Mouse (Mus musculus): ENCODE data around the gene Hist1h4i.
A peak's percentile ranks its signal among the peaks of the same experiment; 100 is the strongest.

Gene Hist1h4i

DNA sequence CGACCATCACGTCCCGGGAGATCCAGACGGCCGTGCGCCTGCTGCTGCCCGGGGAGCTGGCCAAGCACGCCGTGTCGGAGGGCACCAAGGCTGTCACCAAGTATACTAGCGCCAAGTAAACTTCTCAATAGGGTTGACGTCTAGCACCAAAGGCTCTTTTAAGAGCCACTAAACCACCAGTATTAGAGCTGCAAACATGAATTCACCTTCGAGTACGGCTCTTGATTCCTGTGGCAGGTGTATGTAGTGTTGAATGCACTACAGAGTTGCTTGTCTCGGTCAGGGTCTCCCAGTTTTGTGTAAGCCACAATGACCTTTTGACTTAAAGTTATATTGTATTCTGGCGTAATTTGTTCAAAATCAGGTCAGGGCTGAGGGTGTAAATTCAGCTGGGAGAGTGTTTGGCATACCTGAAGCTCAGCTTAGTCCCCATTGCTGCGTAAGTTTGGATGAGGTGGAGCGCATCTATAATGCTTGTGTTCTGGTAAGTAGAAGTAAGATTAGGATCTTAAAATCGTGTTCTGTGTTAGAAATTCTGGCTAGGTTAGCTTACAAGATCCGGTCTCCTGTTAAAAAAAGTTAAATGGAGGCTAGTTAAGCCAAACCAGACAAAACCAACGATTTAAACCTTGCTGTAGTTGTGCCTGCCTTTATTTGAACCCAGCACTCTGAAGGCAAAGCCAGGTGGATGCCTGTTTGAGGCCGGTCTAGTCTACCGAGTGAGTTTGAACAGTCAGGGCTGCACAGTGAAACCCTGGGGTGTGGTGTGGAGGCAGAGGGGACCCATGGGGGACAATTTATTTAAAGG, 4.8 kb downstream of the Hist1h4i start:
- DNase-seq = no peak

GRCm38 (mm10) chr13:22035267-22036148, 5.7 kb downstream of the Hist1h4i start, which contains the start of the genes Hist1h2ah and Hist1h2bk:
Gene Hist1h2ah (minus strand): TSS chr13:22035568.
Gene Hist1h2bk (plus strand): TSS chr13:22035870.
- DNase-seq = peak; percentile 98

GRCm38 (mm10) chr13:22034443-22035266, 6.5 kb downstream of the Hist1h4i start:
- no peak for DNase-seq

GRCm38 (mm10) chr13:22033741-22034442, 7.3 kb downstream of the Hist1h4i start:
- peak; percentile 61 for DNase-seq

DNA sequence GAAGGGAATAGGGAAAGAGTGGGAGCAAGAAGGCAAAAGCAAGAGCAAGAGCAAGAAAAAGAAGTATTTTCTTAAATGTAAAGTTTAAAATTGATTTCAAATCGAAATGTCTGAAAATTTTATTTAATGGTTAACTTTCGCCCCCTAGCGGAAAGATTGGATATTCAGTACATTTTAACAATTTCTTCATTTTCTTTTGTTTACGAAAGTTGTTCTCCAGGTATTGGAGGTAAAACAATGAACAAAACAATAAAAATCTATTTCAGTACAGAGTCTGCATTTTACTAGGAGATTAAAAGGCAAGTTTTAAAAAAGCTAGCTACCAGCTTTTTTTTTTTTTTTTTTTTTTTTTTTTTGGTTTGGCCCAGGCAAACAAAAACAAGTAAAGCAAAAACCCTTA, 10.7 kb downstream of the Hist1h4i start:
- no peak for DNase-seq

DNA sequence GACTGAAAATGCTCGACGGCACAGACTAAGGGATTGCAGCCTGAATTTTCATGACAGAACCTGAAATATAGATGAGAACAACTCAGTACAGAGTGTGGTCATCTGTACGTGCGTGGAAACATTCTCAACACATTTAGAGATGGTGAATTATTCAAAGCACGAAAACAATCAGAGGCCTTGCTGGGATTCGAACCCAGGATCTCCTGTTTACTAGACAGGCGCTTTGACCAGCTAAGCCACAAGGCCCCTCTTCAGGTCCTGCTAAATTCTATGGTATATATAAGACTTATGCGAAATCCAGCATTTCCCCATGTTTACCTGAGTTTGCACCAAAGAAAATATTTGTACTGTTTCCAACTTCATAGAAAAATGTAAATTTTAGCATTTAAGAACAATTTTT, 11.2 kb downstream of the Hist1h4i start:
- DNase-seq = peak; percentile 31

GRCm38 (mm10) chr13:22028673-22029460, 12.3 kb downstream of the Hist1h4i start:
- peak; percentile 99 for DNase-seq

DNA sequence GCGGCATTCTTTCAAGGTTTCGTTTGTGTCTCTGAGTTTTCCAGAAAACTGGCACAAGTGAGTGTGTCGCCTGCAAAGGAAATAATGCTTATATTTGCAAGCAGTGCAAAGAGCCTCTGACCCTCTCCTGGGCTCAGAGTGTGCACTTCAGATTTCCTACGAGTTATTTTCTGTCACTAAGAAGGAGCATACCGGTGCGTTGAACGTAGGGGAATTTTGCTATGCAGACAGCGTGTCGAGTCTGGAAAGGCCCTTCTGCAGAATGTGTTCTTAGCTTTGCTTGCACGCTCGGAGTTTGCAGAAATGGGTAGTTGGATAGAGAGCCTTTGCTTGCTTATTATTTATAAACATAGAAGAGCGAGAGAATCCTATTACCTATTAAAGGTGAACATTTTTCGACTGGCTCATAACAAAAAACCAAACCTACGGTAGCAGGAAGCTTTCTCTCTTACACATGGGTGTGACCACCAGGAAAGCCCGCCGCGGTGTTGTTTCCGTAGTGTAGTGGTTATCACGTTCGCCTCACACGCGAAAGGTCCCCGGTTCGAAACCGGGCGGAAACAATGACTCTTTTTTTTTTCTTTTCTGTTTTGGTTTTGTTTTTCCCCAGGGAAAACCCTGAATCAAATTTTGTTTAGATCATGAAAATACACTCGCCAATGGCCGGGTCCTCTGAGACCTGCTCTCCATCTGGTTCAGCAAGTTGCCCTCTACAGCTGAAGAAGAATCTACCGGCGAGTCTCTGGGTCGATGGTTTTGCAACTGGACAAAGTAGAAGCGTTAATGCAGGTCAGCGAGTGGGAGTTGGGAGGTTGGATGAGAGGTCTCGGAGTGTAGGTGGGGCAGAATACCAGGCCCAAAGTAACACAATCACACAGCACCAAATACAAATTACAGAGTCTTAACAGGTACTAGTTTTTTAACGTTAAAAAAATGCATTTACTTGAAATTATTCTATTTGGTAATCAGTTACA, 14.8 kb downstream of the Hist1h4i start:
- peak; percentile 94 for DNase-seq

- peak; percentile 94 for DNase-seq
Observed at GRCm38 (mm10) chr13:22022241-22022640, 18.9 kb downstream of the Hist1h4i start.

DNA sequence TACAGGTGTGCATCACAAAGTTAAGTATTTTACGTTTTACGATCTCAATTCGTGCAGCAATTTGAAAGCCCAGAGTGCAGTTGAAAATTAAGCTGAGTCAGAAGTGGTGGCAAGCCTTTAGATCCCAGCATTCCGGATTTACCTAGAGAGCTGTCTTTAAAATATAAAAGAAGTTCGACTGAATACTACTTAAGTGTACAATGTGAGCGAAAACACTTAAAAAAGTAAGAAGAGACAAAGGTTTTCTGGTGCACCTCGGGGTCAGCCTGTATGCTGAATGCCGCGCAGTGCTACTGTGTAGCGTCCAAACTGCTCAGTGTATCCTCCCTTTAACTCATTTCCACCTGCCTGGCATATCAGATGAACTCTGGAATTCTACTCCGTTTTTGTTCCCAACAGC, 19.6 kb downstream of the Hist1h4i start:
- peak; percentile 81 for DNase-seq

- DNase-seq = peak; percentile 95
Observed at GRCm38 (mm10) chr13:22020901-22021339, 20.2 kb downstream of the Hist1h4i start.

- peak; percentile 92 for DNase-seq
Observed at GRCm38 (mm10) chr13:22019934-22020835, 21.0 kb downstream of the Hist1h4i start.

DNA sequence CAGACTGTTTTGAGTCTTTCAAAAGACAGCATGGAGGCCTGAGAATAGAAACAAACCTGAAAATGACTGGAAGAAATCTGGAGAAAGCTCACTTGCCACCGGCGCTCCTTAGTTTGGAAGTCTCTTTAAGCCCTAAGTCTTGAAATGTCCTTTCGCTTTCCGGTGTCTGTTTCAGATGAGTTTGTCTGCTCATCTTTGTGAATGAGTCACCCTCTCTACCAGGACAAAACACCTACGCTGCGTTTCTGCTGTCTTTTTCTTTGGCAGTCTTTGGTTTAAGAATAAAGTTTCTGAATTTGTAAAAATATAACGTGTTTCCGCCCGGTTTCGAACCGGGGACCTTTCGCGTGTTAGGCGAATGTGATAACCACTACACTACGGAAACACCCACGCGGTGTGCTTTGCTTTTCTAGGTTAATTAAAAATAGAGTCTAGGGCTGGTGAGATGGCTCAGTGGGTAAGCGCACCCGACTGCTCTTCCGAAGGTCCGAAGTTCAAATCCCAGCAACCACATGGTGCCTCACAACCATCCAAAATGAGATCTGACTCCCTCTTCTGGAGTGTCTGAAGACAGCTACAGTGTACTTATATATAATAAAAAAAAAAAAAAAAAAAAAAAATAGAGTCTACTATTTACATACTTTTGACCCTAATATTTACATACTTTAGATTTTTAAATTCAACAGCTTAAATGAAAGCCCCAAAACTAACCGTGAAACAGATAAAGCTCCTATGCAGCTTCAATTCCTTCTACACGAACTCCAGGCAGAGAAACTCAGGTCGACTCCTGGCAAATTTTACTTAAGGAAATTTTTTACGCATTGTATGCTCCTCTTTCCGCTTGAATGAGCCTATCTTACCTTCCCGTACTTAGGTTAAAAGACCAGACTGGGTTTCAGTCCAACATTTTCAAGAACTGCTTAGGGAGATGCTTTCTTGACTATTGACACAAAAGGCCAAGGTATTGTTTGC, 25.4 kb downstream of the Hist1h4i start:
- peak; percentile 95 for DNase-seq

DNA sequence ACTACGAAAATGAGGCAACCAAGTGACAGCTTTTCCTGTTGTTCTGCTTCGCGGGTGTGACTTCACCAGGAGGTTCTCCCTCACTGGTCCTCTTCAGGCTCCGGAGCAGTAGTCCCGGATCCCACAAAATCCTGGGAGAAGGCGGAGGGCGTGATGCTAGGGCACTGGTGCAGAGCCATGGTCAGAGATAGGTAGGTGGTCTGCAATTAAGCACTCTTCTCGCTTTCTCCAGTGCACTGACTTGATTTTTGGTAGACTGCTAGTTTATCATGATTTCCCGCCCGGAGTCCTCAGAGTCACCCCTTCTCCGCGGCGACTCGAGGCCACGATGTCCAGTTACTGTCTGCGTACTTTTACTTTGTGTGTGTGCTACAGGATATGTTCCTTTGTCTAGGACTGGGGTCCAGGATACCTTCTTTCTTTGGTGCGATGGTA, 26.7 kb downstream of the Hist1h4i start:
- DNase-seq = no peak

- no peak for DNase-seq
Observed at GRCm38 (mm10) chr13:22013716-22014115, 27.4 kb downstream of the Hist1h4i start.

DNA sequence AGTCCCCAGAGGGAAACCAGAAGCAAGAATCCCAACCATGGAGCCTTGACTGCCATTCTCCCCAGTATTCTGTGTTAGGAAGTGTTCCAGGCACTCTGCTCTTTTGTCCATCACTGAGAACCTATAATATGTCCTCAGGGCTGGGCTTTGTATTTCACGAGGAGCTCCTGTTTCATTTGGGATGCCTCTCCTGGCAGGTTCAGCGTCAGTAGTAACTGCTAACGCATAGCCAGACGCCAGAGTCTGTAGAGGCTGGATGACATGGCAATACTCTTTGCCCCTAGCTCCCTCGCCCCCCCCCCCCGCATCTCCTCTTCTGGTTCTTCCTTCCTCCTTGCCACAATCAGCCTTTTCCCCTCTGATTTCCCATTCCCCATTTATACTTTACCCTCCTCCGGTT, 31.5 kb downstream of the Hist1h4i start, which contains the start of gene Prss16:
Gene Prss16, minus strand, starts transcription at position 101 of the 400 bp plus-strand sequence.
- no peak for DNase-seq

DNA sequence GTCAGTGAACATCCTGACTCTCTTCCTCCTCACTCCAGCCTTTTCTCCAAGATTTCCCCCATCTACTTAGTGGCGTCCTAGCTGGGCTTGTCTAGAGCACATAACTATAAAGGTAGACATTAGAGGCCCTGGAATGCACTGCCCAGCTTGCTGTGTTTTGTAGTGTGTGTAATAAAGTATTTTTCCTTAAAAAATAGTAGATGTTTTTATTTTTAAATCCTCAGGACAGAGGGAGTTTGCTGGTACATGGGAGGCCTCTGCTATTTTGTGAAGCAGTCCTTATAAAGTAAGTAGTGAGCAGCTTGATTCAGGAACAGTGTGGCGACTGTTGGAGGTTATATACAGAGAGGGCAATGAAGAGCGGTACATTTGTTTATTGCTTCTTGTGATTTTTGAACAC, 32.5 kb downstream of the Hist1h4i start:
- peak; percentile 64 for DNase-seq

All from heart, adult 11 months (tissue).